Mouse (Mus musculus) spleen, embryonic (tissue): ENCODE results near the gene Pak6.

Source experiments
- CTCF ChIA-PET: fragments of 350-600 bp; sonication (Branson Sonifier 250); formaldehyde crosslinking; loops from one replicate; lab custom pipeline; 2022; lab: Charles Lee

Pak6 gene

DNA sequence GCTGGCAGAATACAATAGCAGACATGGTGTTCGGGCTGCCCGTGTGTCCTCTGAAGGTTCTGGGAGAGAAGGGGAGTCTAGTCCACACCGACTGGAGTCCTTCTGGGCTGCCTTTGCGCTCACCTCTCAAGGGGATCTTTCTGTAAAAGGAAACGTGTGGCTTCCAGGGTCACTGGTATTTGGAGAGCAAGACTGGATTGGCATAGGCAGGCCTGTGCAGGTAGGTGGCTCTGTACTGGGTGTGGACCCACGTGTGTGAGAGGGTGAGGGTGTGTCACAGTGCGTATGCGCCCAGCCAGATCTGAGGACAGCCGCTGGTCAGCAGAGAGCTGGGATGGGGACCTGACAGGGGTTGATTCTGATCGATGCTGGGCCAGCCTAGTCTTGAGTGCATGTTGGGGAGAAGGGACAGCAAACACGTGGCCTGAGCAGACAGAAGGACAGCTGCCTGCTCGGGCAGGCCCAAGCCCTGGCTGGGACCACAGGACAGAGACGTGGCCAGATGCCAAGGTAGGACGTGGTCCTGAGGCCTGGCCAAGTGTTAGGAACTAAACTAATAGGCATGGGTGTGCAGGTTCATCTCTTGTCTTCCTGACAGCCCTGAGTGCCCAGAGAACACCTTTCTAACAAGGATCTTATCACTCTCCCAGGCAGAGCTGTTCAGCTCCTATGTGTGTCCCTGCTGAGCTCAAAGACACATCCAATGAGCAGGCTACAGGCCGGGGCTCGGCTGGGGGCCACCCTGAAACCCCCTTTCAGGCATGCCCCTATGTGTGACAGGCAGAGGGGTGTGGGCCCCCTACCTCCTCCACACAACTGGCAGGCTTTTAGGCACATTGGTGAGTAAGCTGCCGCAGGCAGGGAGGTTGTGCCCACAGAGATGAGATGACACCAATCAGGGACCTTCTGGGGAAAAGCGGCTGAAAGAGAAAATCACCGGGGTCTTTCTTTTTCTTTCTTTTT is 982 bp downstream of the Pak6 start:
- CTCF ChIA-PET: interaction anchor here (0.6 to 0.7 kb wide), 2 partner anchors 100 to 232 kb away, joined by 3 to 4 read pairs; no protein-coding TSS in a partner anchor

DNA sequence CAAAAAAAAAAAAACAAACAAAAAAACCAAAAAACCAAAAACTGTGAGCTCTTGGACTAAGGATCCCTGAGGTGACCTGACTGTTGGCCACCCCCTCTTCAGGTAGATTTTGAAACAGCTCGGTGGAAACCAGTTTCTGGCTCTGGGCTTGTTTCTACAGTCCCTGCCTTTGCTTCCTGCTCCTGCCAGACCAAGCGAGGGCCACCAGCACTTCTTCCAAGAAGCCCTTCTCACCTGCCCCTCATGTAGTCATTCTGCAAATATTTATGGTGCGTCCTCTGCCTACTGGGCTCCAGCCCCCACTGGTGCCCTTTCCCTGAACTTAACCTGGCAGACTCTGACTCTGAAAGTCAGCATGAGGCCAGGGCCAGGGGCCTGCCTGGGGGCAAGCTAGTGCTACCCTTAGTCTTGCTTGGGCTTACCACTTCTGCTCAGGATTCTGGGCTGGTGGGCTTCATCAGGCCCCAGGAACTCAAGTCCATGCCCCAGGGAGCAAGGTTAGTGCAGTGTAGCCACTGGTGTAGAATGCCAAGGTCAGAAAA is 1.9 kb downstream of the Pak6 start:
- CTCF ChIA-PET: interaction anchor here (0.6 kb wide), 1 partner anchor 100 kb away, joined by 4 read pairs; no protein-coding TSS in a partner anchor

DNA sequence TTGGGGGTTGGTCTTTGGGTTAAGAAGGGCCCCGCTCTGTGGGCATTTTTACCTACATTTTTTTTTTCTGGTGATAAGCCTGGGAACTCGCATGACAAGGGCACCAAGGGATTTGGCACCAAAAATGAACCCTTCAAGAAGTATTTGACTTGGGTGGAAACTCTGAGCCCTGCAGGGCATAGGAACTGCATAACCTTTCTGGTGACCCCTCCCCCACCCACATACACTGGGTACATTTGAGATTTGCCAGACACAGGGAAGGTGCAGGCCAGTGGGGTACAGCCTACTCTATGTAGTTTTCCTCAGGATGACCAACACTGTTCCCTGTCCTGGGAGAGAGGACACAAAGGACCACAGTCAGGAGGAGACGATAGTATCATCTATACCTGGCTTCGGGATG is 2.5 kb downstream of the Pak6 start:
- CTCF ChIA-PET: no interaction called here

DNA sequence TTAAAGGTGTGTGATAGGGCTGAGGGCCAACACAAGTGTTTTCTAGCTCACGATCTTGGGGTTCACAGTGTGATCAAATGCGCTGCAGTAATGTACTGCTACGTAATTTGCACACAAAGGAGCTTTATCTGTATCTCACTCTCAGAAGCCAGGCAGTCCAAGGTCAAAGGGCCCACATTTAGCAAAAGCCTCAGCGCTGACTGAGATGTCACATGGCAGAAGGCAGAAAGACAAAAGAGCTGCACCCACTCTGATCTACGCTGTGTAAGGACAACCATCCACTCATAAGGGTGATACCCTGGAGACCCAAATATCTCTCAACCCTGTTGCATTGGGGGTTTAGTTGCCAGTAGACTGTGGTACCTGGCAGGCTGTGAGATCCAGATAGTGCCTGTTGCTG is 4.1 kb downstream of the Pak6 start:
- CTCF ChIA-PET: no interaction called here

GRCm38 (mm10) chr2:118669245-118669644 is 6.1 kb downstream of the Pak6 start:
- CTCF ChIA-PET: interaction anchor here (0.7 kb wide), 3 partner anchors 14 to 284 kb away, joined by 3 to 14 read pairs (median 13); no protein-coding TSS in a partner anchor

DNA sequence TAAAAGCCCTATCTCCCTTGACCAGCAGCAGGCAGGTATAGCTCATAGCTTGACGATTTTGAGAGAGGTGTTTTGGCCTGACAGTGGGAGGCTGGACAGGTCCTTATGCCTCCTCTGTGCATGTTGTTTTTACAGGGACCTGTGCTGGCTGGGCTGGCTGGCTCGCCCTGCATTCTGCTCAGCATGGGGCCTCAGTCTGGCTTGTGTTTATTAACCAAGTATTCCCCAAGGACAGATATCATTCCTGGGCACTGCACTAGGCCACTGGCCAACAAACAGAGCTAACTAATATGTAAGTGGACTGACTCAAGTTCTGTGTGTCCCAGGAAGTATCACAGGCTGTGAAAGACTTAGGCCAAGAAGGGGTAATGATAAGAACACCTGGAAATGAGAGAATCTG is 6.7 kb downstream of the Pak6 start:
- CTCF ChIA-PET: interaction anchor here (0.7 kb wide), 2 partner anchors 13 to 284 kb away, joined by 13 to 14 read pairs; no protein-coding TSS in a partner anchor

- CTCF ChIA-PET: interaction anchor here (1.6 kb wide), 1 partner anchor 24 kb away, joined by 4 read pairs; no protein-coding TSS in a partner anchor
Observed at GRCm38 (mm10) chr2:118671728-118672127, 8.6 kb downstream of the Pak6 start.

DNA sequence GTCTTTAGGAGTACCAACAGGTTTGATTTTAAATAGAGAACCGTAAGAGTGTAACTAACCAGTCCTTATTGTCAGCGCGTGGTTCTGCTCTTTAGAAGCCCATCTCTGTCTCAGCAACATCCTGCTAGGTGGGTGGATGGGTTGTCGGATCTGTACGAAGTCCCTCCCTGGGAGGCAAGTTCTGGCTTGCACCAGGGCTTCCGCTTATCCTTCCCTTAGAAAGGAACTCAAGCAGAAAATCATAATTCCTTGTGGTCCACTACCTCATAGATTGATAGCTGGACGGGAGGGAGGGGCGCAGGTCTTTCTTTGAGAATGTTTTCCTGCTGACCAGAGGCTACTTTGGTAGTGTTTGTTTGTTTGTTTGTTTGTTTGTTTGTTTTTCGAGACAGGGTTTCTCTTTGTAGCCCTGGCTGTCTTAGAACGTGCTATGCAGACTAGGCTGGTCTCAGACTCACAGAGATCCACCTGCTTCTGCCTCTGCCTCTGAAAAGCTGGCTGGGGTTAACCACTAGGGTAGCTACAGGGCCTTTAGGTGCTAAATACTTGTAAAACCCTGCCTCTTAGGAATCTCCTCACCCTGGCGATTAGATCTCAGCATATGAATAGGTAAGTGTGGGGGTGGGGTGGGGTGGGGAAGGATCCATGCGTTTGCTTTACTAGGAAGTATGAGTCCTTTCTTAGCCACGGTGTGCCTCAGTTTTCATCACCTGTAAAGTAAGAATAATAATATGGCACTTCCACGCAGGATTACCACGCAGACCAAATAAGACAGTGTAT is 10.8 kb downstream of the Pak6 start:
- CTCF ChIA-PET: interaction anchor here (0.5 kb wide), 1 partner anchor 227 kb away, joined by 4 read pairs; no protein-coding TSS in a partner anchor

DNA sequence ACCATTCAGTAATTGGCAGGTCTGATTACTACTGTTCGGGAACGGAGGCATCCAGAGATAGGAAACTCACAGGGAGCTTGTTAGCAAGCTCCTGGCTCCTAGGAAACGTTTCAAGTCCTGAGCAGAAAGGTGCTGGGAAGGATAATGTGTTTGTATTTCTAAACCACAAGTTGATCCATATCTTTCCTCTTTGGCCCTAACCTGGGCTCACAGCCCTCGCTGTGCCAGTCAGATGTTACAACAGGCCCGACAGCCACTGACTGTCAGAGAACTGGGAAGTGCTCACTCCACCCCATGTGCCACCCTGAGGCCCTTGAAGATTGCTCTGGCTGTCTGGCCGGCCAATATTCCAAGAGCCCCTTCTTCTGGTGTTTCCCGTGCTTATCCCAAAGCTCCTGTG is 11.4 kb downstream of the Pak6 start:
- CTCF ChIA-PET: interaction anchor here (0.5 to 0.6 kb wide), 2 partner anchors 93 to 227 kb away, joined by 4 read pairs; no protein-coding TSS in a partner anchor

GRCm38 (mm10) chr2:118676839-118677741 is 14.0 kb downstream of the Pak6 start:
- CTCF ChIA-PET: no interaction called here

DNA sequence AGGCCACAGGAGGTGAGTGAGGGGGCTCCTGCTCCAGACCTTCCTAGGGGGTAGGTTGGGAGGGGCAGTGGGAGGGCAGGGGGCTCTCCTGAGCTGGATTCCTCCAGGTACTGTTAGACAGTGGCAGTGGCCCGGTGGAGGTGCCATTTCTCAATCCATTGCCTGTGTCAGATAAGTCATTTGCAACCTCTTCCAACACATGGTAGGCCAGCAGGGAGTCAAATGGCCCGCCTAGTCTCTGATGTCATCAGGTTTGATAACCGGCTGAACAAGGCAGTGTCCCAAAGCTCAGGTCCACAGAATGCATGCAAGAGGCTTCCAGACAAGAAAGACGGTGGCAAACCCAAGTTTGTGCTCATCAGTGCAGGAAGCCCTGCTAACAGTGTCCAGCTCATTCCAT is 14.7 kb downstream of the Pak6 start:
- CTCF ChIA-PET: no interaction called here

DNA sequence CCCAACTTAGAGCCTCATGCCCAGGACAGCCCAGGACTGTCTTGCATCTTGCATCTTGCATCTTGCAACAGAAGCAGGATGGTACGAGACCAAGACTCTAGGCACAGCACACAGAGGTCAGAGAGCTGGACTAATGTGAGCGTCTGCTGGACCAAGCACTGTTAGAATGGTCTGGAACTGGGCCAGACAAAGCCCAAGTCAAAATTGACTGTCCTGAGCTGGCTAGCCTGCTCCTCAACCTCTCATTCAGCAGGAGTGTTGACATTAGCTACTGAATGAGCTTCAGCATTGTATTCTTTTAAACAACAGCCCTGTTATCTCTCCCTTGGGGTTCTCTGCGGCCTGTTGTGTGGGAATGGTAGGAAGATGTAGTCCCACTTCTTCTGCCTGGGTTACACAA is 16.5 kb downstream of the Pak6 start:
- CTCF ChIA-PET: interaction anchor here (1.1 kb wide), 1 partner anchor 95 kb away, joined by 8 read pairs; no protein-coding TSS in a partner anchor

DNA sequence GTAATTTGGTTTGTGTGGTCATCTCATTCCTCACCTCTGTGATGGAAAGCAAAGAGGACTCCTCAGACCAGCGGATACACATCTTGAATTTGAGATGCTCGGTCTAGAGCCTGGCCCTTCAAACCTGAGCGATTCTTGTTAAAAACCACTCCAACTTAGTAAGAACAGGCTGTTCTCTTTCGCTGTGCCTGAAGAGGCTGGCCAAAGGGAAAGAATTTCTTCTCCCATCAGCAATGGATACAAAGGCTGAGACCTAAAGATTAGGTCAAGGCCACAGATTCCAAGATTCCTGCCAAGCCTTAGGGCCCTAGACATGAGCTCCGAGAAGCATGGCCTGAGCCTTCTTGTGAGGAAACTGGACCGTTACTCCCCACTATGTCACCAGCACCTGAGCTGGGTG is 17.8 kb downstream of the Pak6 start:
- CTCF ChIA-PET: no interaction called here

DNA sequence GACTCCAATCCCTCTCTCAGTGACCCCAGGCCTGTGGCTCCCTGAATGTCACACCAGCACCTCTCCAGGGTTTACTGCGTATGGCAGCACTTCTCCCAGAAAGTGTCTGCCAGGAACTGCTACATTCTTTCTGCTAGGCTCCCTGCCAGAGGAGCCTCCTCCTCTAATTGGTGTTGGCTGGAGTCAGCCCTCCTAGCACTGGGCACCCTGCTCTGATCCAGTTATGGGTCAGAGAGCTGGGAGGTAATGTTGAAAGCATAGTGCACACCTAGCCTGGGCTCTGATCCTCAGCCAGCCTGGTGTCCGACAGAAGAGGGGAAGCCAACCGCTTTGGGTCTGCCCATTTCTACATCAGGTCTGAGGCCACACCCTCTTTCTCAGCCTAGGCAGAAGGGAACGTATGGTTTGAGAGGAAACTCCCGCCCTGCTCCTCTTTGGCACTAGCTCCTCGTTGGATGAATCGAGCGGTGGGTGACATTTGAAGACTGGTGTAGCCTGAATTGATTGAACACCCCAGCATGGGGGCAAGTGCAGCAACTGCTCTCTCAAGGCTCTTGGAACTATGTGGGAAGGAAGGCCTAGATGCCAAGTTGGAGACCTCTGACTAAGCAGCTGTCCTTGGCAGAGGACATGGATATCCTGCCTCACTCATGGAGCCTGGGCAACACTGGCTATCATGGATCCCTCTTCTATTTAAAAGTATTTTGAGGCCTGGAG is 19.6 kb downstream of the Pak6 start:
- CTCF ChIA-PET: interaction anchor here (0.5 kb wide), 1 partner anchor 13 kb away, joined by 13 read pairs; no protein-coding TSS in a partner anchor

DNA sequence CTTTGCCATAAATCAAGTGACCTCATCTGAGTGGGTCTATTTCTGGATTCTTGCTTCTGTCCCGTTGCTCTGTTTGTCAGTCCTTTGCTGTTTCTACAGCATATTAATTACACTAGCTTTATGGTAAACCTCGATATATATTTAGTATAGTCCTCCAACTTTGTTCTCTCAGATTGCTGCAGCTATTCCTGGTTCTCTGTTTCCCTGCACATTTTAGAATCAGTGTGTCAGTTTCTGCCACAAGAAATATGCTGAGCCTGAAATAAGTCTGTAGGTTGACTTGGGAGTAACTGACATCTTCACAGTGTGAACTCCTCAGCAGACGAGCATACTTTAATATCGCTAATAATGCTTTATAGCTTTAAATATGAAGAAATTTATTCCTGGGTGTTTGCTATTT is 22.0 kb downstream of the Pak6 start:
- CTCF ChIA-PET: interaction anchor here (0.6 kb wide), 1 partner anchor 343 kb away, joined by 3 read pairs; no protein-coding TSS in a partner anchor

GRCm38 (mm10) chr2:118686693-118687092 is 23.6 kb downstream of the Pak6 start:
- CTCF ChIA-PET: no interaction called here

GRCm38 (mm10) chr2:118687791-118688190 is 24.7 kb downstream of the Pak6 start:
- CTCF ChIA-PET: no interaction called here

- CTCF ChIA-PET: no interaction called here
Observed at GRCm38 (mm10) chr2:118689875-118690274, 26.8 kb downstream of the Pak6 start.

- CTCF ChIA-PET: no interaction called here
Observed at GRCm38 (mm10) chr2:118693370-118693966, 30.4 kb downstream of the Pak6 start.
